Mouse (Mus musculus) heart, embryonic 15.5 days (tissue): Measurements from ENCODE around the gene Hspb7. TPM values are rescaled to one million over a fixed set of nuclear protein-coding genes. Genes with fewer than 3 reads are reported as not detected.

Experiments
- polyA plus RNA-seq: library from polyadenylated mRNA; unstranded; fragments of >200 nt; fragmentation: Nextera tagmentation; extraction: Ambion mirVana; gene quantifications from 2 replicates; pipeline ENCODE4 v1.2.1, GENCODE M21; 2015

Hspb7 gene
- polyA plus RNA-seq, 1 experiment from 2014 or later, result 220 TPM

Other genes starting within 250 kb of the Hspb7 start
- gene Rsg1, start 206.8 kb upstream of the Hspb7 start, polyA plus RNA-seq, result 1.9 and 3.2 TPM in 2 replicates
- 3.2 and 5.7 TPM in 2 replicates for gene Arhgef19, start 181.3 kb upstream of the Hspb7 start, polyA plus RNA-seq
- gene Epha2, start 119.5 kb upstream of the Hspb7 start, polyA plus RNA-seq, result 2.7 and 4.2 TPM in 2 replicates
- gene Fam131c, start 52.6 kb upstream of the Hspb7 start, polyA plus RNA-seq, result 0.53 and 0.70 TPM in 2 replicates
- gene Clcnka, start 22.1 kb upstream of the Hspb7 start, polyA plus RNA-seq, result 0.05 and 0.06 TPM in 2 replicates
- gene Clcnkb, start 4.8 kb upstream of the Hspb7 start, polyA plus RNA-seq, result 0.39 and 0.60 TPM in 2 replicates
- not detected in 2 replicates for gene Srarp, start 15.3 kb downstream of the Hspb7 start, polyA plus RNA-seq
- gene Zbtb17, start 23.9 kb downstream of the Hspb7 start, polyA plus RNA-seq, result 17.9 and 22.5 TPM in 2 replicates
- 6.3 and 7.5 TPM in 2 replicates for gene Spen, start 117.8 kb downstream of the Hspb7 start, polyA plus RNA-seq
- 48.4 and 59.1 TPM in 2 replicates for gene Fblim1, start 185.3 kb downstream of the Hspb7 start, polyA plus RNA-seq
- 1.0 and 1.2 TPM in 2 replicates for gene Tmem82, start 197.9 kb downstream of the Hspb7 start, polyA plus RNA-seq
- 0.76 and 0.96 TPM in 2 replicates for gene Slc25a34, start 203.0 kb downstream of the Hspb7 start, polyA plus RNA-seq
- gene Plekhm2, start 244.1 kb downstream of the Hspb7 start, polyA plus RNA-seq, result 6.9 and 7.1 TPM in 2 replicates